Mouse (Mus musculus) heart, postnatal 14 days (tissue): ENCODE results near the gene Lonrf2. TPM values are rescaled to one million over a fixed set of nuclear protein-coding genes. Genes with fewer than 3 reads are reported as not detected.

ENCODE experiments used
- DNase-seq, 2 experiments: peaks; one replicate each; pipeline ENCODE4 v3.0.0; 2021 to 2022
- intact Hi-C: fragments of 180-260 bp; cut with DNase I; formaldehyde crosslinking; loops from one replicate; pipeline ENCODE4 v1.15.1; 2025
- total RNA-seq, 2 experiments: library from RNA; stranded (reverse); gene quantifications; 2 replicates each; pipeline ENCODE4 v1.2.3; 2021

The Lonrf2 gene
- total RNA-seq, 2 experiments from 2014 or later = 2.5 to 3.3 TPM

- no peak for DNase-seq
- intact Hi-C loops = no loop called here
Observed at GRCm38 (mm10) chr1:38778271-38778670, 58.2 kb downstream of the Lonrf2 start.

DNA sequence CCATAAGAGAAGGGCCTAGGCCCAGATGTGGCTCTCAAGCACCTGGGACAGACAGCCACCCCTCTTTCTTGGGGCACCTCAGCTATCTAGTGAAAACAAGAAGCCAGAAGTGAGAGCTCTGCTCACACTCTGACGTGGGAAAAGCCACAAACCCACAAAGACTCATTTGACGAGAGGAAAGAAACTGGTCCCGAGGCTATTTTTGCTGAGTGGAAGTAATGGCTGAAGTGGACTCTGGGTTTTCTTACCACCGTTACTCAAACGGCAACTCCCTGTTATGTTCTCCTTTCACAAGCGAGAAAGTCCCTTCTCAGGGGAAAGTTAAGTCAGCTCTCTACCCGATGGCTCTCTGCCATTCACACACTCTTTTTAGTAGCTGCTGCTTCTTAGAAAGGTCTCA lies 59.0 kb downstream of the Lonrf2 start:
- intact Hi-C loops = no loop called here
- no peak for DNase-seq

GRCm38 (mm10) chr1:38775713-38776112 lies 60.8 kb downstream of the Lonrf2 start:
- no peak for DNase-seq
- intact Hi-C loops = no loop called here

DNA sequence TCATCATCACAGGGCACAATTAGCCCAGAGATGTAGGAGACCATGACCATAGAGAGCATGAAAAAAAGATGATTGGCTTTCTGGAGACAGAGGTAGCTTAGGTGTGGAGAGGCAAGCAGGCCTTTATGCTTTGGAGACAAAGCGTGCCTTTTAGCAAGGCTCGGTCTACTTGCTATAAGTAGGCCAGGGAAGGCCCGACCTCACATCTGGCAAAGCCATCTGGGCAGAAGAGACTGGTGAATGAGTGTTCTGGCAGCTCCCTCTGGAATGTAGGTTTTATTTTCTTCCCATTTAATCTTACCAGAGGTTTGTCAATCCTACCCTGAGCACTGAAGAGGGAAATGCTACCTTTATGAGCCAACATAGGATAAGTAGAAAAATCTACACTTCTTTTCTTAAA lies 65.8 kb downstream of the Lonrf2 start:
- DNase-seq = no peak
- intact Hi-C loops = no loop called here

DNA sequence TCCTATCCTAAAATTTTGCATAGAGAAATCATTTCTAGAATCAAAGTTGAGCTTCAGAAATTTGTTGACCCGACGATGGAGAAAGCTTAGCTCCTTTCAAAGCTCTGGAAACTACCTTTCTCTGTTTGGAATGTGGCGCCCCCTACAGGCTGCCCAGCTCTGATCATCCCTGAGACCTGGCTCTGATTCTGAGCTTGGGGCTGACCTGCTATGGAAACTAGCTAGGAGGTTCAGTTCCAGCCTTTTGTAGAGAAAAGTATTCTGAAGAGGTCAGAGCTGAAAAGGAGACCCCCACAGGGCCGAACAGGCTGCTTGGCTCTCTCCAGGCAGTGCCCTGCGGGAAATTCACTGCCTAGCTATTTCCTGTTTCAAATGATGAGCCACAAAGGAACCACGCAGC lies 66.6 kb downstream of the Lonrf2 start:
- intact Hi-C loops = loop anchor here (2.0 to 5.0 kb wide), 3 partner anchors 48 to 585 kb away; no protein-coding TSS in a partner anchor
- peak; percentile 59 to 78 for DNase-seq

DNA sequence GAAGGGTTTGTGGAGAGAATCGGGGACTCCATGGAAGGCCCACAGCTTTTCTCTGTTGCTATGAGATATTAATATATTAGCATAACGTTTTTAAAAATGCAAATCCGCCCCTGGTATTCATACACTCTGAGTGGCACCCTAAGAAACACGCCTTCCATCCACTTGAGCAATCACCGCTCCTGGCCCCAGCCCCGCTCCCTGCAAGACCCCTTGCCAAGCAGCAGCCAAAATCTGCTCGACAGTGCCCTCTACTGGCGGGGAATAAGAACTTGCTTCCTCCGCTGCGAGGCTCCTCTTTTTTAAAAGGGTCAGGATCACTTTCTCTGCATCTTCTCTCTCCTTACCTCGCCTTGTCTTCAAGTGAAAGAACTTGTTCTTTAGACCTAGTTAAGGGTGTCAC lies 68.7 kb downstream of the Lonrf2 start:
- intact Hi-C loops = loop anchor here (1.0 to 5.0 kb wide), 4 partner anchors 46 to 583 kb away; no protein-coding TSS in a partner anchor
- DNase-seq = peak; percentile 84 to 89

- intact Hi-C loops = loop anchor here (1.0 to 5.0 kb wide), 3 partner anchors 45 to 445 kb away; no protein-coding TSS in a partner anchor
Observed at GRCm38 (mm10) chr1:38766661-38767572, 69.6 kb downstream of the Lonrf2 start.

GRCm38 (mm10) chr1:38766254-38766653 lies 70.3 kb downstream of the Lonrf2 start:
- no peak for DNase-seq
- intact Hi-C loops = loop anchor here (5.0 kb wide), 2 partner anchors 44 to 444 kb away; no protein-coding TSS in a partner anchor

More at GRCm38 (mm10) chr1:38766661-38767572, 69.6 kb downstream of the Lonrf2 start:
- peak; percentile 66 to 70 for DNase-seq

DNA sequence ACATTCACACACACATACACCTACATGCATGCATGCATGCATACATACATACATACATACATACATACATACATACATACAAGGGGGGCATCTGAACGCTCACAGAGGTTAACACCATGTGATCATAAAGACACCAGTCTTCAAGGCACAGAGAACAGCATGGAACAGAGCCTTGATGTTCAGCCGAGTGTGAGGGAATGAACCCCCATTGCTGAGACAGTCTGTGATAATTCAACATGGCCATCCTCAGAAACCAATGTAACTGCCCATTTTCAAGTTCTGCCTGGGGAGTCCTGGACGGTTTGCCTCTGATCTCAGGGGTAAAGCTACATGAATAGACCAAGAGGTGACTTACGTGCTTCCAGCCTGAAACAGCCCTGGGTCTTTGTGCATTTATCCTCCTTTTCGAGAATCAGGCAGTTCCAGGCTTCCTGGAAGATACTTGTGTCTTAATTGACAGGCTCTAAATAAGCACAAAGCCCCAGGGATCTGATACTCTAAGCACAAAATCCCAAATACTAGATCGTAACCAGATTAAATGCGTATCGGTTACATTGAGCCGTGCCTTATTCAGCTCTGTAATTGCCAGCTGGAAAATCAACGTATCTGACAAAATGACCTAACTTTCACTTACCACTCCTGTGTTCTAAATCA lies 72.4 kb downstream of the Lonrf2 start:
- no peak for DNase-seq
- intact Hi-C loops = no loop called here

GRCm38 (mm10) chr1:38760424-38760823 lies 76.1 kb downstream of the Lonrf2 start:
- intact Hi-C loops = no loop called here
- DNase-seq = no peak

GRCm38 (mm10) chr1:38757791-38758403 lies 78.6 kb downstream of the Lonrf2 start:
- intact Hi-C loops = no loop called here
- DNase-seq = no peak

GRCm38 (mm10) chr1:38743863-38744262 lies 92.6 kb downstream of the Lonrf2 start:
- intact Hi-C loops = no loop called here
- peak in 1 of 2 experiments; percentile 16 for DNase-seq

Other genes starting within 250 kb of the Lonrf2 start
- gene Aff3, start 171.8 kb downstream of the Lonrf2 start, total RNA-seq = 1 to 10 TPM; 4.4 to 5.8 TPM
- gene Chst10, start 61.5 kb upstream of the Lonrf2 start, total RNA-seq = under 1 TPM; 0.24 to 0.68 TPM
- gene Nms, start 102.4 kb upstream of the Lonrf2 start, total RNA-seq = not detected
- gene Pdcl3, start 148.9 kb upstream of the Lonrf2 start, total RNA-seq = 10 to 100 TPM; 60.0 to 74.5 TPM